Mouse (Mus musculus): ENCODE results near the gene Micu2. TPM values are rescaled to one million over a fixed set of nuclear protein-coding genes. Genes with fewer than 3 reads are reported as not detected.

The Micu2 gene
- polyA plus RNA-seq, 1 experiment from 2014 or later, result 71.9 TPM

DNA sequence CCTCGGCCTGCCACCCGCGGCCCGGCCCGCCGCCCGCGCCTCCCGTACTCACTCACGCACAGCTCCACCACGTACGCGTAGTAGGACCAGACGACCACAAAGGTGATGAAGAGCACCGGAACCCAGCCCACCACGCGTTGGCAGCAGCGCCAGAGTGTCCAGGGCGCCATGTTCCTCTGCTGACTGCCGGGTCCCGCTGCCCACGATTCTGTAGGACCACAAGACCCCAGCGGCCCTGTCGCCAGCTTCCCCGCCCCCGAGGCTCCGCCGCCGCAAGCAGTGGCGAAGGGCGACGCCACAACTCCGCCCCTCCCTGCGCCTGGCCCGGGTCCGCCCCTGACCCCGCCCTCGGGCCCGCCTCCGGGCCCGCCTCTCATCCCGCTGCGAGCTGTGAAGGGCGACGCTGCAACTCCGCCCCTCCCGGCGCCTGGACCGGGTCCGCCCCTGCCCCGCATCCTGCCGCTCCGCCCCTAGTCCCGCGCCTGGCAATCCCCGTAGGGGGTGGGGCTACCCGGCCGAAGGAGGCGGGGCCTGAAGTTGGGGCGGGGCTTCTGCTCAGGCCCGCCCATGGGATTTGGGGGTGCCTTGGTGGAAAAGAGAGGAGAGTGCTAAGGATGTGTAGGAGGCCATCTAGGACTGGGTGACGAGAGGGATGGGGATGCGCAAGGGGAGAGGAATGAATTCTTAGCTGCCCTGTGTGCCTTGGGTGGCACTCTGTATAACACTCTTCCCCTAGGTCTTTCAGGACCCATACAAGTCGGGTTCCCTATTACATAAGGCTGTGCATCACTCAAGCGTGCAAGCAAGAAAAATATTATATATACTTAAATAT lies 108.8 kb downstream of the Micu2 start, which contains the start of gene Zdhhc20:
TSS of gene Zdhhc20 (minus strand) at position 266 of the 832 bp plus-strand sequence.
- Histone ChIP-seq H3K36me3 (ENCODE audit: control insufficient read depth, insufficient read depth, low read length) (no peaks in the 10 kb centered on the region), H3K9ac (ENCODE audit: low read depth, low read length) (peak within 1 kb of the TSS; percentile 94), H3K4me1 (ENCODE audit: control insufficient read depth, insufficient read depth, low read length) (peaks cover 19% of the 10 kb centered on the region), H3K4me3 (ENCODE audit: low read depth, low read length) (peak within 1 kb of the TSS; percentile 92), H3K27ac (ENCODE audit: low read length) (peak within 1 kb of the TSS; percentile 88), H3K27me3 (ENCODE audit: control insufficient read depth, insufficient read depth, low read depth, low read length) (no peaks in the 10 kb centered on the region), H3K4me2 (ENCODE audit: low read length) (peak within 1 kb of the TSS; percentile 61), H3K9me3 (replicated peaks; ENCODE audit: control insufficient read depth, low read length, poor library complexity, severe bottlenecking) (no peaks in the 10 kb centered on the region)
- peak; percentile 95 for ATAC-seq
- 3% methylated on average over 64 of the region's 65 CpGs for WGBS

- under 1% methylated on average over 32 of the region's 37 CpGs for WGBS
- H3K4me3 ChIP-seq (ENCODE audit: low read depth, low read length), result peak overlapping the region; percentile 92
- no peaks in the 10 kb centered on the region for H3K27me3 ChIP-seq (ENCODE audit: control insufficient read depth, insufficient read depth, low read depth, low read length)
- peaks cover 19% of the 10 kb centered on the region for H3K4me1 ChIP-seq (ENCODE audit: control insufficient read depth, insufficient read depth, low read length)
- peak overlapping the region; percentile 94 for H3K9ac ChIP-seq (ENCODE audit: low read depth, low read length)
- H3K9me3 ChIP-seq (replicated peaks; ENCODE audit: control insufficient read depth, low read length, poor library complexity, severe bottlenecking), result no peaks in the 10 kb centered on the region
- peak overlapping the region; percentile 88 for H3K27ac ChIP-seq (ENCODE audit: low read length)
- H3K4me2 ChIP-seq (ENCODE audit: low read length), result peak overlapping the region; percentile 61
- no peaks in the 10 kb centered on the region for H3K36me3 ChIP-seq (ENCODE audit: control insufficient read depth, insufficient read depth, low read length)
- ATAC-seq, result peak; percentile 38
Observed at GRCm38 (mm10) chr14:57889541-57890010, 109.5 kb downstream of the Micu2 start.

DNA sequence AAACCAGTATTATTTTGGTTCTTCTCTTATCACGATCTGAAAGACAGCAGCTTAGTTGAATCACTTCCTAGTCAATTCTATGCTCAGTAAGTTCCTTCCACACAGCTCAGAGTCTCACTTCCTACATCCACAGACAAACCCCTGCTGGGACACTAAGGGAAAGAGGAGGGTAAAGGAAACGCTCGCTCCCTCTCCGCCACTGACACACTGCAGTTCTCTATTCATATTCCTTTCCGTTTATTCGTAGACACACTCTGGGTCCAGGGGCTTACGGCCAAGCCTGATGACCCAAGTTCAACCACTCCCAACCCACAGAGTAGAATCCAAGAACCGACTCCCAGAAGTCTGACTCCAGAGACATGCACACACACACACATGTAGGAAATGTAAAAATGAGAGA lies 111.9 kb downstream of the Micu2 start:
- Histone ChIP-seq H3K27ac (ENCODE audit: low read length) (no peak overlapping the region), H3K4me3 (ENCODE audit: low read depth, low read length) (no peak overlapping the region), H3K4me2 (ENCODE audit: low read length) (no peak overlapping the region), H3K27me3 (ENCODE audit: control insufficient read depth, insufficient read depth, low read depth, low read length) (no peaks in the 10 kb centered on the region), H3K9ac (ENCODE audit: low read depth, low read length) (no peak overlapping the region), H3K9me3 (replicated peaks; ENCODE audit: control insufficient read depth, low read length, poor library complexity, severe bottlenecking) (no peaks in the 10 kb centered on the region), H3K4me1 (ENCODE audit: control insufficient read depth, insufficient read depth, low read length) (peaks cover 21% of the 10 kb centered on the region), H3K36me3 (ENCODE audit: control insufficient read depth, insufficient read depth, low read length) (no peaks in the 10 kb centered on the region)
- WGBS, result 73% methylated on average over 8 of the region's 8 CpGs
- no peak for ATAC-seq

GRCm38 (mm10) chr14:57886032-57886431 lies 113.0 kb downstream of the Micu2 start:
- H3K36me3 ChIP-seq (ENCODE audit: control insufficient read depth, insufficient read depth, low read length), result no peaks in the 10 kb centered on the region
- no peak for ATAC-seq
- peaks cover 26% of the 10 kb centered on the region for H3K4me1 ChIP-seq (ENCODE audit: control insufficient read depth, insufficient read depth, low read length)
- no peak overlapping the region for H3K27ac ChIP-seq (ENCODE audit: low read length)
- H3K9ac ChIP-seq (ENCODE audit: low read depth, low read length), result no peak overlapping the region
- no peak overlapping the region for H3K4me3 ChIP-seq (ENCODE audit: low read depth, low read length)
- WGBS, result 93% methylated on average over 2 of the region's 2 CpGs
- no peaks in the 10 kb centered on the region for H3K9me3 ChIP-seq (replicated peaks; ENCODE audit: control insufficient read depth, low read length, poor library complexity, severe bottlenecking)
- no peak overlapping the region for H3K4me2 ChIP-seq (ENCODE audit: low read length)
- no peaks in the 10 kb centered on the region for H3K27me3 ChIP-seq (ENCODE audit: control insufficient read depth, insufficient read depth, low read depth, low read length)

- Histone ChIP-seq H3K9me3 (replicated peaks; ENCODE audit: control insufficient read depth, low read length, poor library complexity, severe bottlenecking) (no peaks in the 10 kb centered on the region), H3K27me3 (ENCODE audit: control insufficient read depth, insufficient read depth, low read depth, low read length) (no peaks in the 10 kb centered on the region), H3K4me3 (ENCODE audit: low read depth, low read length) (no peak overlapping the region), H3K9ac (ENCODE audit: low read depth, low read length) (no peak overlapping the region), H3K4me2 (ENCODE audit: low read length) (no peak overlapping the region), H3K27ac (ENCODE audit: low read length) (no peak overlapping the region), H3K4me1 (ENCODE audit: control insufficient read depth, insufficient read depth, low read length) (peaks cover 21% of the 10 kb centered on the region), H3K36me3 (ENCODE audit: control insufficient read depth, insufficient read depth, low read length) (no peaks in the 10 kb centered on the region)
- WGBS, result 92% methylated on average over 3 of the region's 3 CpGs
- no peak for ATAC-seq
Observed at GRCm38 (mm10) chr14:57883341-57883740, 115.7 kb downstream of the Micu2 start.

DNA sequence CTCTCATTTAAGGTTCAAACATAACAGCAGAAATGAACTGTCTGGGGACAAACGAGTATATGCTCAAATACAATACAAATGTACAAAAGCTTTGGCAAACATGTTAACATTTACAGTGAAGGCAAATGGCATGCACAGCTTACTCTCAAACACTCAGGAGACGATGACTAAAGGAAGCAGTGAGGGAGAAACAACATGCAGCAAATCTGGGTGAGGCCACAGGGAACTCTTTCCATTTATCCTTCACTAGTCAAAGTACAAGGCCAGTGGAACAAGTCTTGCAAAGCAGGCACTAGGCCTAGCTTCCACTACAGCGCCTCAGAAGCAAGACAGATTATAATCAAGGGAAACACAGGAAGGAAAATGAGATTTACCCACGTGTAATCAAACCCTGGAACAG lies 116.3 kb downstream of the Micu2 start:
- Histone ChIP-seq H3K27ac (ENCODE audit: low read length) (no peak overlapping the region), H3K4me3 (ENCODE audit: low read depth, low read length) (no peak overlapping the region), H3K4me2 (ENCODE audit: low read length) (no peak overlapping the region), H3K36me3 (ENCODE audit: control insufficient read depth, insufficient read depth, low read length) (no peaks in the 10 kb centered on the region), H3K4me1 (ENCODE audit: control insufficient read depth, insufficient read depth, low read length) (peaks cover 15% of the 10 kb centered on the region), H3K9me3 (replicated peaks; ENCODE audit: control insufficient read depth, low read length, poor library complexity, severe bottlenecking) (no peaks in the 10 kb centered on the region), H3K27me3 (ENCODE audit: control insufficient read depth, insufficient read depth, low read depth, low read length) (no peaks in the 10 kb centered on the region), H3K9ac (ENCODE audit: low read depth, low read length) (no peak overlapping the region)
- WGBS, result 72% methylated on average over 4 of the region's 4 CpGs
- no peak for ATAC-seq

DNA sequence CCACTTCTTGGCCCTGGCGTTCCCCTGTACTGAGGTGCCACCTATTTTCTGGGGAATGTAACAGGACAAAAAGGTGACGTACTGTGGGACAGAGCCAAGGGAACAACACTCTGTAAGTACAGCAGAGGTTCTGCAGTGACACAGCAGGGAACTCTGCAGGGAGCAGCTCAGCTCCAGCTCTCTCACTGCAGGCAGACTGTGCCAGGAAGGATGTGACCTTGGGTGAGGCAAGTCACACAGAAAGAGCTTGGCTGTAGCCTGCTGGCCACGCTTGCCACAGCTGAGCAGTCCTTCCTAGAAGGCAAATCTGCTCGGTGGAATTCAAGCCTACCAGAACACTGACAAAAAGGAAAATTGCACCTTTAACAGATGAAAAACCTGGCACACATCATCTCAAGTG lies 117.3 kb downstream of the Micu2 start:
- no peak overlapping the region for H3K4me2 ChIP-seq (ENCODE audit: low read length)
- 45% methylated on average over 4 of the region's 4 CpGs for WGBS
- H3K27ac ChIP-seq (ENCODE audit: low read length), result no peak overlapping the region
- no peak overlapping the region for H3K4me3 ChIP-seq (ENCODE audit: low read depth, low read length)
- 0 out of 2 replicates have a peak, but pooled peaks have one; percentile 17 for ATAC-seq
- H3K36me3 ChIP-seq (ENCODE audit: control insufficient read depth, insufficient read depth, low read length), result no peaks in the 10 kb centered on the region
- no peak overlapping the region for H3K9ac ChIP-seq (ENCODE audit: low read depth, low read length)
- H3K4me1 ChIP-seq (ENCODE audit: control insufficient read depth, insufficient read depth, low read length), result peaks cover 8% of the 10 kb centered on the region; the same call in 1 of the 2 replicates
- H3K9me3 ChIP-seq (replicated peaks; ENCODE audit: control insufficient read depth, low read length, poor library complexity, severe bottlenecking), result no peaks in the 10 kb centered on the region
- no peaks in the 10 kb centered on the region for H3K27me3 ChIP-seq (ENCODE audit: control insufficient read depth, insufficient read depth, low read depth, low read length)

DNA sequence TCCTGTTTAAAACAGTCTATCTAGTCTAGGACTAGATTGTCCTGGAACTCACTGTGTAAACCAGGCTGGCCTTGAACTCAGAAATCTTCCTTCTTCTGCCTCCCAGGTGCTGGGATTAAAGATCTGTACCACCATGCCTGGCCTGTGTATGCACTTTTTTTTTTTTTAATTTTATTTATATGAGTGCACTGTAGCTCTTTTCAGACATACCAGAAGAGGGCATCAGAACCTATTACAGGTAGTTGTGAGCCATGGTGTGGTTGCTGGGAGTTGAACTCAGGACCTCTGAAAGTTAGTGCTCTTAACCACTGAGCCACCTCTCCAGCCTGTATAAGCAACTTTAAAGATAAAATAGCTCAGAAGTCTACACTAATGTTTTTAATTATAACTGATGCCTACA lies 118.0 kb downstream of the Micu2 start:
- no peaks in the 10 kb centered on the region for H3K27me3 ChIP-seq (ENCODE audit: control insufficient read depth, insufficient read depth, low read depth, low read length)
- no peak overlapping the region for H3K4me3 ChIP-seq (ENCODE audit: low read depth, low read length)
- no peak overlapping the region for H3K4me2 ChIP-seq (ENCODE audit: low read length)
- no peaks in the 10 kb centered on the region for H3K36me3 ChIP-seq (ENCODE audit: control insufficient read depth, insufficient read depth, low read length)
- no peaks in the 10 kb centered on the region for H3K9me3 ChIP-seq (replicated peaks; ENCODE audit: control insufficient read depth, low read length, poor library complexity, severe bottlenecking)
- H3K4me1 ChIP-seq (ENCODE audit: control insufficient read depth, insufficient read depth, low read length), result peaks cover 8% of the 10 kb centered on the region; the same call in 1 of the 2 replicates
- ATAC-seq, result no peak
- no peak overlapping the region for H3K27ac ChIP-seq (ENCODE audit: low read length)
- no peak overlapping the region for H3K9ac ChIP-seq (ENCODE audit: low read depth, low read length)

GRCm38 (mm10) chr14:57877921-57878320 lies 121.1 kb downstream of the Micu2 start:
- 94% methylated on average over 9 of the region's 9 CpGs for WGBS
- Histone ChIP-seq H3K36me3 (ENCODE audit: control insufficient read depth, insufficient read depth, low read length) (no peaks in the 10 kb centered on the region), H3K9me3 (replicated peaks; ENCODE audit: control insufficient read depth, low read length, poor library complexity, severe bottlenecking) (no peaks in the 10 kb centered on the region), H3K4me1 (ENCODE audit: control insufficient read depth, insufficient read depth, low read length) (peaks cover 8% of the 10 kb centered on the region; the same call in 1 of the 2 replicates), H3K27me3 (ENCODE audit: control insufficient read depth, insufficient read depth, low read depth, low read length) (no peaks in the 10 kb centered on the region), H3K27ac (ENCODE audit: low read length) (no peak overlapping the region), H3K4me3 (ENCODE audit: low read depth, low read length) (no peak overlapping the region), H3K9ac (ENCODE audit: low read depth, low read length) (no peak overlapping the region), H3K4me2 (ENCODE audit: low read length) (no peak overlapping the region)
- no peak for ATAC-seq
